Mouse (Mus musculus) forebrain, embryonic 14.5 days (tissue): Measurements from ENCODE around the gene Pcbp1. TPM values are rescaled to one million over a fixed set of nuclear protein-coding genes. Genes with fewer than 3 reads are reported as not detected.
"Not testable (repeated sequence)": the region's sequence is repeated elsewhere in the genome, so short reads cannot be mapped to it uniquely, and the experiment has no call there.

Source experiments
- ATAC-seq: fragments of 200-750 bp; cut with Nextera tagmentation; 2 replicates; pipeline ENCODE4 v1.8.0; 2017; ENCODE audit warnings: mild to moderate bottlenecking, moderate library complexity
- DNase-seq: peaks from one replicate; pipeline ENCODE4 v3.0.0-alpha.2; 2015; ENCODE audit warnings: low spot score
- H3K27ac ChIP-seq: fragments of 300-500 bp; sonication (generic); 2 replicates; pipeline ENCODE4 v1.5.1; 2014; ENCODE audit warnings: low read depth, mild to moderate bottlenecking, control low read depth, low read length, moderate library complexity
- H3K27me3 ChIP-seq: fragments of 300-500 bp; sonication (generic); replicated peaks from 2 replicates; pipeline ENCODE4 v1.6.1; 2014; ENCODE audit warnings: low read length, control low read depth, mixed read lengths; ENCODE audit not compliant: control insufficient read depth, insufficient read depth
- H3K36me3 ChIP-seq: fragments of 300-500 bp; sonication (generic); 2 replicates; pipeline ENCODE4 v1.6.1; 2014; ENCODE audit warnings: low read length, control low read depth; ENCODE audit not compliant: control insufficient read depth, insufficient read depth
- H3K4me1 ChIP-seq: fragments of 300-500 bp; sonication (generic); 2 replicates; pipeline ENCODE4 v1.6.1; 2014; ENCODE audit warnings: antibody characterized with exemption, low read length, control low read depth; ENCODE audit not compliant: control insufficient read depth, insufficient read depth
- H3K4me2 ChIP-seq: fragments of 300-500 bp; sonication (generic); 2 replicates; pipeline ENCODE4 v1.6.1; 2014; ENCODE audit warnings: mild to moderate bottlenecking, control low read depth, low read length
- H3K4me3 ChIP-seq: fragments of 300-500 bp; sonication (generic); 2 replicates; pipeline ENCODE4 v1.5.1; 2014; ENCODE audit warnings: low read depth, low read length, control low read depth
- H3K9ac ChIP-seq: fragments of 300-500 bp; sonication (generic); 2 replicates; pipeline ENCODE4 v1.6.1; 2014; ENCODE audit warnings: mild to moderate bottlenecking, low read length, control low read depth, moderate library complexity
- H3K9me3 ChIP-seq: fragments of 300-500 bp; sonication (generic); replicated peaks from 2 replicates; pipeline ENCODE4 v1.6.1; 2016; ENCODE audit warnings: low read length, control low read depth, mixed read lengths; ENCODE audit not compliant: control insufficient read depth
- WGBS: fragments of 180-500 bp; shearing (Covaris S2); extraction: QIAGEN DNeasy Blood & Tissue Kit; methylation state at CpG from one replicate; pipeline ENCODE4 v1.1.7; 2014; 5-methylcytosine and 5-hydroxymethylcytosine counted together
- polyA plus RNA-seq: library from polyadenylated mRNA; unstranded; fragments of >200 nt; fragmentation: Nextera tagmentation; extraction: Ambion mirVana; gene quantifications from 2 replicates; pipeline ENCODE4 v1.2.1, GENCODE M21; 2014

Pcbp1 gene
- 176 and 206 TPM in 2 replicates for polyA plus RNA-seq

DNA sequence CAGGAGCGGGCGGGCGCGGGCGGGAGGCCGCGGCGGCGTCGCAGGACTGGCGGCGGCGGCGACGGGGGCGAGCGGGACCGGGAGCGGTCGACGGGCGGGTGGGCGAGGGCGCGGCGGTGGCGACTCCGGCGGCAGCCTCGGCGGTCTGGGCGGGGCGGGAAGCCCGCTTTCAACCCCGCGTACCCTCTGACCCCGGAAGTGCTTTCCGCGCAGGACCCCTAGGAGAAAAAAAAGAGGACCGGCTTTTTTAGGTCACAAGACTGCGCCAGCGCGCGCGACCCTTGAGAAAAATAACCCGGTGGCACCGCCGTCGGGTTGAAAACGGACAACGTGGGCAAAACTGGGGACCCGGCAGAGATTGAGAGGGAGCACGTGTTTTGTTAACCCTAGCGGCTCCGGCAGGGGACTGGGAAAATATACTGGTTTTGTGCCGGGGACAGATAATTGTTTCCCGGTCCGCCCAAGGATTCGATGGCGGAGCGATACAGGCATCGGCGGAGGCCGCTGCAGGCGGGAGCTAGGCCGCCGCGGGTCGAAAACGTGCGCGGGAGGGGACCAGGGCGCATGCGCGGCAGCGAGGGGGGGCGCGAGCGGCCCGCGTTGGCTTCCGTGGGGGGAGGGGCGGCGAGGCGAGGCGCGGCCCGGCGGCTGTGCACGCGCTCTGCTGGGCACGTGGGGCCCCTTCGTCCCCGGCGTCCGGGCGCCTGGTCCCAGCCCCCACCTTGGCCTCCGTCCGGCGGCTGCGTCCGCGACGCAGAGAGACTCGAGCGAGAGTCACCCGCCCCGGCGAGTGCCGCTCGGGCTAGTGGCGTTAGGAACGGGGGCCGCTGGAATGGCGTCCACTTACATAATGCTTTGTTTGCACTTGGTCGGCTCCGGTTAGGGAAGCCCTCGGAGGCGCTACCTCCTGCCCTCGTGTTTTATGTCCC is at the start of gene Pcbp1:
Gene Pcbp1 (minus strand): TSS at position 290 of the 929 bp plus-strand sequence.
- WGBS: under 1% methylated on average over 95 of the region's 120 CpGs

DNA sequence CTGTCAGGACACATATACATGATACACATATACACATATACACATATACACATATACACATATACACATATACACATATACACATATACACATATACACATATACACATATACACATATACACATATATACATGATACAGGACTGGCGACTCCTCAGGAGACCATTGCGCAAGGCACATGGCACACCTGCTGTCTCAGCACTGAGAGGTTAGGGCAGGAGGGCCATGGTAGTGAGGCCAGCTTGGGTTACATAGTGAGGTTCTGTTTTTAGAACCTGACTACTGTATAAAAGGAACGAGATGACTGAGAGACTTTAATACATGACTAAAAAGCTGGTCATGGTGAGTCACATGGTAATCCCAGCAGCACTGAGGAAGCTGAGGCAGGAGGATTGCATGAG is 48.4 kb upstream of the Pcbp1 start:
- Histone ChIP-seq H3K36me3 (no peaks in the 10 kb centered on the region), H3K27me3 (no peaks in the 10 kb centered on the region), H3K27ac (no peak overlapping the region), H3K4me1 (no peaks in the 10 kb centered on the region), H3K4me2 (no peak overlapping the region), H3K9ac (no peak overlapping the region), H3K9me3 (no peaks in the 10 kb centered on the region), H3K4me3 (no peak overlapping the region)
- DNase-seq (no peak), ATAC-seq (no peak)
- WGBS: 92% methylated on average over 3 of the region's 3 CpGs

More for the DNA sequence above, at the start of gene Pcbp1:
- peak within 1 kb of the TSS; percentile 100 for H3K27ac ChIP-seq
- ATAC-seq (peak; percentile 85), DNase-seq (peak; percentile 96)
- H3K4me2 ChIP-seq: peak within 1 kb of the TSS; percentile 86
- H3K36me3 ChIP-seq: peaks cover 19% of the 10 kb centered on the region
- H3K9me3 ChIP-seq: no peaks in the 10 kb centered on the region
- peak within 1 kb of the TSS; percentile 91 for H3K9ac ChIP-seq
- H3K4me3 ChIP-seq: peak within 1 kb of the TSS; percentile 99
- no peaks in the 10 kb centered on the region for H3K27me3 ChIP-seq
- H3K4me1 ChIP-seq: peaks cover 22% of the 10 kb centered on the region

DNA sequence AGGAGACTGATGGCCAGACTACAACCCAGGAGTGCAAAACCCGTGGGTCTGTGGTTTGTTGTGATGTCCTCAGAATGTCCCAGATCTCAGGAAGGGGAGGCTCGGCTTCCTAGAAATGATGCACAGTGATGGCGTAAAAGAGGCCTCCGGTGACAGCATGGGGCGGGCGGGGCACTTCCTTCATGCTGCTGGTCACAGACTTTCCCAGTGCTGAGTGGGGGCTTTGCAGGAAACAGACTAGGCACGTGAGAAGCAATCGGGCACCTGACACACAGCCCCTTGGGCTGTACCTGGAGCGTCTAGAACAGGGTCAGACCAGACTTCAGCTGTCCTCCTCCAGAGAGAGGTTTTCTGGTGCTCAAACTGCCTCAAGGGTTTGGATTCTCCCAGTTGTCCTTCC is 44.7 kb upstream of the Pcbp1 start:
- Histone ChIP-seq H3K4me2 (no peak overlapping the region), H3K9me3 (no peaks in the 10 kb centered on the region), H3K36me3 (peaks cover 11% of the 10 kb centered on the region; the same call in 1 of the 2 replicates), H3K27me3 (no peaks in the 10 kb centered on the region), H3K9ac (no peak overlapping the region), H3K4me3 (no peak overlapping the region), H3K4me1 (peaks cover 6% of the 10 kb centered on the region), H3K27ac (no peak overlapping the region)
- DNase-seq (no peak), ATAC-seq (no peak)
- WGBS: 62% methylated on average over 9 of the region's 9 CpGs

DNA sequence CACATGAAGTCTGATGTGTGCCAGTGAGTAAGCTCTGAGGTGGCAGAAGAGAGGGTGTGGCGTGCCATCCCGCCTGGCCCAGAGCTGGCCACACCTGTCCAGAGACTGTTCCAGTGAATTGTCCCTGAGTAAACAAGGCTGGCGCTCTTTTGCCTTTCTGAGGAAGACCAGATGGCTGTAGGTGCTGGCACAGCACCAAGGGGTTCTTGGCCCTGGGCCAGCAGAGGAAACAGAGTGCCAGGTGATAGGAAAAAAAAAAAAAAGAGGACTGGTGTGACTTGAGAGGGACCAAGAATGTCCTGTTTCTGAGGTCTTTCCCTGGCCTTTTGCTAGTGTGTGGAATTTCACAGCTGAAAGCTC is 43.3 kb upstream of the Pcbp1 start:
- DNase-seq (peak; percentile 59), ATAC-seq (peak; percentile 80)
- Histone ChIP-seq H3K9me3 (no peaks in the 10 kb centered on the region), H3K27ac (peak overlapping the region; percentile 68), H3K9ac (no peak overlapping the region), H3K27me3 (no peaks in the 10 kb centered on the region), H3K4me2 (no peak overlapping the region), H3K4me1 (peaks cover 6% of the 10 kb centered on the region), H3K4me3 (no peak overlapping the region), H3K36me3 (peaks cover 25% of the 10 kb centered on the region)
- WGBS: 41% methylated on average over 3 of the region's 3 CpGs

DNA sequence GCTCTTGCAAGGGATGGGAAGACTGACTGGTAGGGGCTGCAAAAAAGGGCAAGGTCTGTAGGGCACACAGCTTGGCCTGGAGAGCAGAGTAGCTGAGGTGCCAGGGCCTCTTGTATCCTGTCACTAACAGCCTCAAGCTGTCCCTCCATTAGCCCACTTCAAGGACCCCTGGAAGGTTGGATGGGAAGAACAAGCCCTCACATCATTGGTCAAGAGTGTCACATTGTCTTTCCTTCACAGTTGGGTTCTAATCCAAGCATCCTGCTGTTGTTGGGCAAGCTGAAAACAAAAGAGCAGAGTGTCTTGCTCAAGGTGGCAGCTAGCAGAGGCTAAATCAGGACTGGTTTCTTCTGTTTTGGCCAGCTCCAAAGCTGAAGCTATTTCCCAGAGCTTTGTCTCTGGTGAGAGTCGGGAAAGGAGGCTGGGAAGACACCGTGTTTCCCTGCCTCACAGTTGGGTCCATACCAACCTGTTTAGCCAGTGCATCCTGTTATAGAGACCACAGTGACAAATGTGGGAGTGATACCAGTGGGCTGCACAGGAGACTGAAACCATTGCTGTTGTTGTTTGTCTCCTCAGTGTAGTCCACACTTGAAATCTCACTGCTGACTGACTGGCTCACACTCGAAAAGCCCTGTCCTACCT is 42.8 kb upstream of the Pcbp1 start:
- no peaks in the 10 kb centered on the region for H3K27me3 ChIP-seq
- H3K9me3 ChIP-seq: no peaks in the 10 kb centered on the region
- no peak overlapping the region for H3K4me3 ChIP-seq
- H3K36me3 ChIP-seq: peaks cover 28% of the 10 kb centered on the region
- H3K4me1 ChIP-seq: peaks cover 6% of the 10 kb centered on the region
- H3K9ac ChIP-seq: no peak overlapping the region
- 24% methylated on average over 3 of the region's 3 CpGs for WGBS
- DNase-seq (no peak), ATAC-seq (no peak)
- H3K4me2 ChIP-seq: no peak overlapping the region
- peak overlapping the region; percentile 68 for H3K27ac ChIP-seq

DNA sequence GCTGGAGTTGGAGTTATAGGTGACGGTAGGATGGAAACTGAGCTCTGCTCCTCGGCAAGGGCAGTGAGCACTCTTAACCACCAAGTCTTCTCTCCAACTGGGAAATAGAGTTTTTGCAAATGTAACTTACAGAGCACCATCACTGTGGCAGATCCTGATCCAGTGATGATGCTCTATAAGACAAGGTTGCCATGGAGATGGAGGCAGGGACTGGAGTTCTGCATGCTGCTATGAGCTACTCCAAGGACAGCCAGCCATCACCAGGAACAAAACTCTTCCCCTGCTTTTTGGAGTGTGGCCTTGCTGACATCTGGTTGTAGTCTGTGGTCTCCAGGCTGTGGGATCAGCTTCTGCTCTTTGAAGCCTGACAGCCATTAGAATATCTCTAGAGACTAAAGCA is 39.7 kb upstream of the Pcbp1 start:
- peaks cover 45% of the 10 kb centered on the region for H3K36me3 ChIP-seq
- ATAC-seq: no peak
- WGBS: 94% methylated on average over 2 of the region's 2 CpGs

DNA sequence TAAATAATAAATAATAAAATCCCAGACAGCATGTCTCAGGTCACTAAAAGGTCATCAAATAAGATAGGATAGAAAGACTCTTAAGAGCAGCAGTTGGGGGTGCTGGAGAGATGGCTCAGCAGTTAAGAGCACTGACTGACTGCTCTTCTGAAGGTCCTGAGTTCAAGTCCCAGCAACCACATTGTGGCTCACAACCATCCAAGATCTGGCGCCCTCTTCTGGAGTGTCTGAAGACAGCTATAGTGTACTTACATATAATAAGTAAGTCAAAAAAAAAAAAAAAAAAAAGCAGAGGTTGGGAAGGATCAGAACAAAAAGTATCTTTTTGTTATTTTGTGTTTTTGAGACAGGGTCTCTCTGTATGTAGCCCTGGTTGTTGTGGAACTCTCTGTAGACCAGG is 31.1 kb upstream of the Pcbp1 start:
- ATAC-seq, H3K4me3 ChIP-seq, H3K4me2 ChIP-seq, H3K27ac ChIP-seq, H3K27me3 ChIP-seq, H3K9me3 ChIP-seq, H3K4me1 ChIP-seq, H3K9ac ChIP-seq: not testable (repeated sequence)
- H3K36me3 ChIP-seq: peaks cover 54% of the 10 kb centered on the region
- DNase-seq: peak; percentile 11
- WGBS: 90% methylated on average over 1 of the region's 1 CpGs

More for the DNA sequence above, 39.7 kb upstream of the Pcbp1 start:
- Histone ChIP-seq H3K27ac (no peak overlapping the region), H3K9me3 (no peaks in the 10 kb centered on the region), H3K4me1 (peaks cover 6% of the 10 kb centered on the region), H3K9ac (no peak overlapping the region), H3K4me2 (no peak overlapping the region), H3K4me3 (no peak overlapping the region), H3K27me3 (no peaks in the 10 kb centered on the region)
- no peak for DNase-seq

DNA sequence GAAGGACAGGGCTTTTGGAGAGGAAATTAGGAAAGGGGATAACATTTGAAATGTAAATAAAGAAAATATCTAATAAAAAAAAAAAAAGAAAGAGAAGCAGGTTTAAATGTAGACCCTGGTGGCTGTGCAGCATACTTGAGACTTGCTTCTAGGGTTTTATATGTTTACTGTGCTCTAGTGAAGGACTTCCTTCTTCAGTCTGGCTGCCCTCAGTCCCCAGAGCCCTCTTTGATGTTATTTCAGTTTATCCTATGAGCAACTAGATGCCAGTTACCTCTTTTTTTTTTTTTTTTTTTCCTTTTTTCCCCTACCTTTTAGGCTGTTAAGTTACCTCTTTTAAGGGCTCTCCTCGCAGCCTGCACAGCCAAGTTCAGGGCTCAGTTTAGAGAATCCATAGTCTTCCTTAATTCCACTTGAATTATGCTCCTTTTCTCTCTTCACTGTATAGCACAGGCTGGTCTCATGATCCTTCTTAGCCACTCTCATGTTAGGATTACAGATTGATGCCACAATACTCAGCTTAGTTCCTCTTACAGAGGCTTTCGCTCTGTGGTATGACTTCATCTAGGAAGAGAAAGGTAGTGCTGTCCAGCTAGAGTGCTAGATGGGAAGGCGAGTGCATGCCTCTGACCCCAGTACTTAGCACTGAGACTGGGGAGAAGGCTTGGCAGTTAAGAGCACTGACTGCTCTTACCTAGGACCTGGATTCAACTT is 30.4 kb upstream of the Pcbp1 start:
- Histone ChIP-seq H3K4me2 (no peak overlapping the region), H3K27ac (no peak overlapping the region)

More for the DNA sequence above, 30.4 kb upstream of the Pcbp1 start:
- Histone ChIP-seq H3K27me3 (no peaks in the 10 kb centered on the region), H3K9ac (no peak overlapping the region), H3K9me3 (no peaks in the 10 kb centered on the region), H3K36me3 (peaks cover 59% of the 10 kb centered on the region), H3K4me1 (no peaks in the 10 kb centered on the region), H3K4me3 (no peak overlapping the region)
- 91% methylated on average over 3 of the region's 3 CpGs for WGBS
- no peak for ATAC-seq
- DNase-seq: no peak
